Mouse (Mus musculus) limb, embryonic 14.5 days (tissue): ENCODE data around the gene Pltp. TPM values are rescaled to one million over a fixed set of nuclear protein-coding genes. Genes with fewer than 3 reads are reported as not detected.
"Not testable (repeated sequence)": the region's sequence is repeated elsewhere in the genome, so short reads cannot be mapped to it uniquely, and the experiment has no call there.

Source experiments
- ATAC-seq: fragments of 200-750 bp; cut with Nextera tagmentation; 2 replicates; pipeline ENCODE4 v1.8.0; 2017; ENCODE audit warnings: low read depth, moderate number of reproducible peaks, moderate TSS enrichment; ENCODE audit not compliant: low FRiP score
- DNase-seq: peaks from one replicate; pipeline ENCODE4 v3.0.0-alpha.2; 2015; ENCODE audit warnings: low spot score
- H3K27ac ChIP-seq: fragments of 300-500 bp; sonication (generic); replicated peaks from 2 replicates; pipeline ENCODE4 v1.5.1; 2014; ENCODE audit warnings: low read depth, mild to moderate bottlenecking, low read length, moderate library complexity, mixed read lengths
- H3K27me3 ChIP-seq: fragments of 300-500 bp; sonication (generic); 2 replicates; pipeline ENCODE4 v1.6.1; 2014; ENCODE audit warnings: low read length, mixed read lengths; ENCODE audit not compliant: control insufficient read depth, insufficient read depth
- H3K36me3 ChIP-seq: fragments of 300-500 bp; sonication (generic); 2 replicates; pipeline ENCODE4 v1.6.1; 2014; ENCODE audit warnings: mild to moderate bottlenecking, low read length, moderate library complexity, mixed read lengths; ENCODE audit not compliant: control insufficient read depth, insufficient read depth
- H3K4me1 ChIP-seq: fragments of 300-500 bp; sonication (generic); 2 replicates; pipeline ENCODE4 v1.6.1; 2014; ENCODE audit warnings: antibody characterized with exemption, low read length, mixed read lengths; ENCODE audit not compliant: control insufficient read depth, insufficient read depth
- H3K4me2 ChIP-seq: fragments of 300-500 bp; sonication (generic); replicated peaks from 2 replicates; pipeline ENCODE4 v1.6.1; 2014; ENCODE audit warnings: low read depth, mild to moderate bottlenecking, low read length, moderate library complexity; ENCODE audit not compliant: severe bottlenecking
- H3K4me3 ChIP-seq: fragments of 300-500 bp; sonication (generic); replicated peaks from 2 replicates; pipeline ENCODE4 v1.5.1; 2014; ENCODE audit warnings: low read length
- H3K9ac ChIP-seq: fragments of 300-500 bp; sonication (generic); 2 replicates; pipeline ENCODE4 v1.6.1; 2014; ENCODE audit warnings: mild to moderate bottlenecking, low read depth, low read length, moderate library complexity; ENCODE audit not compliant: severe bottlenecking
- H3K9me3 ChIP-seq: fragments of 300-500 bp; sonication (generic); 2 replicates; pipeline ENCODE4 v1.6.1; 2016; ENCODE audit warnings: low read length; ENCODE audit not compliant: control insufficient read depth
- POLR2A ChIP-seq: fragments of 200-500 bp; IDR thresholded peaks from 2 replicates; pipeline ENCODE4 v1.8.0; 2012; ENCODE audit warnings: inconsistent platforms, mild to moderate bottlenecking, moderate library complexity, borderline replicate concordance; ENCODE audit not compliant: insufficient read depth, insufficient read length; ENCODE audit errors: extremely low read depth
- WGBS: fragments of 180-500 bp; shearing (Covaris S2); extraction: QIAGEN DNeasy Blood & Tissue Kit; methylation state at CpG from one replicate; pipeline ENCODE4 v1.1.7; 2014; 5-methylcytosine and 5-hydroxymethylcytosine counted together
- polyA plus RNA-seq, 2 experiments: library from polyadenylated mRNA; depleted of rRNA in 1 of 2; stranded (reverse) in 1 of 2; unstranded in 1 of 2; fragments of >200 nt; fragmentation: Nextera tagmentation in 1 of 2; extraction: Ambion mirVana in 1 of 2; gene quantifications; 2 replicates each; pipeline versions ENCODE4 v1.2.1 to v1.2.3; 2012 to 2014

Pltp gene
- polyA plus RNA-seq, 2 experiments: 45.5 to 56.2 TPM

DNA sequence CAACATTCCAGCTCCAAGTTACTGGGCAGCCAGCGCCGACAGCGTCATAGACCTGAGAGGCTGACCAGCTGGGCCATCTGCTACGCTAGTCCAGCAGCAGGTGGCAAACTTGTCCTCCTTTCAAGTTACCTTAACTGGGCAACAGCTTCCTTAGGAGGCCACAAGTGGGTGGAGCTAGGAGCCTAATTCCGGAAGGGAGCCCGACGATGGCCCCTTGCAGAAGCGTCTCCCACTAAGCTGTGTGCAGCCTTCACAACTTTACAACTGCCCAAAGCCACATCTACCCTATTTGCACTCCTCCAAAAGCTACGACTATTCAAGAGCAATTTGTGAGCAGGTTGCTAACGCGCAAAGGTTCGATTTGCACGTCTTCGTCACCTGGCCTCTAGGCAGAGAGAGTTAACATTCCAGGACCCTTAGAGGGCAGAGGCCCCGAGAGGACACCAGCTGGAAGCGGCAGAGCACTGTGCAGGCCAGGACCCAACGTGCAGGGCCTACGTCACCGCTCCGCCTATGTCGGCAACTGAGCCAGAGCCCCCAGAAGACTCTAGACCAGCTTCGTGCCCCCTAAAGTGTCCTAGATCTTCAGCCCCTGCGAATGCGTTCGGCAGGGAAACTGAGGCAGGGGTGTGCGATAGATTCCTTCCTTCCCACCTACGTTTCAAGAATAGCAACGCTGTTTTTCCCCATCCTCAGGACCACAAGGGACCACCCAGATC is 21.2 kb upstream of the Pltp start:
- Histone ChIP-seq H3K27ac (peak overlapping the region; percentile 99), H3K9me3 (no peaks in the 10 kb centered on the region), H3K4me2 (peak overlapping the region; percentile 90), H3K4me3 (peak overlapping the region; percentile 89), H3K9ac (peak overlapping the region; percentile 100), H3K27me3 (no peaks in the 10 kb centered on the region), H3K36me3 (peaks cover 15% of the 10 kb centered on the region), H3K4me1 (peaks cover 14% of the 10 kb centered on the region)
- 2% methylated on average over 28 of the region's 28 CpGs for WGBS
- TF ChIP-seq POLR2A: no peak
- ATAC-seq: peak; percentile 28
- DNase-seq: peak; percentile 47

DNA sequence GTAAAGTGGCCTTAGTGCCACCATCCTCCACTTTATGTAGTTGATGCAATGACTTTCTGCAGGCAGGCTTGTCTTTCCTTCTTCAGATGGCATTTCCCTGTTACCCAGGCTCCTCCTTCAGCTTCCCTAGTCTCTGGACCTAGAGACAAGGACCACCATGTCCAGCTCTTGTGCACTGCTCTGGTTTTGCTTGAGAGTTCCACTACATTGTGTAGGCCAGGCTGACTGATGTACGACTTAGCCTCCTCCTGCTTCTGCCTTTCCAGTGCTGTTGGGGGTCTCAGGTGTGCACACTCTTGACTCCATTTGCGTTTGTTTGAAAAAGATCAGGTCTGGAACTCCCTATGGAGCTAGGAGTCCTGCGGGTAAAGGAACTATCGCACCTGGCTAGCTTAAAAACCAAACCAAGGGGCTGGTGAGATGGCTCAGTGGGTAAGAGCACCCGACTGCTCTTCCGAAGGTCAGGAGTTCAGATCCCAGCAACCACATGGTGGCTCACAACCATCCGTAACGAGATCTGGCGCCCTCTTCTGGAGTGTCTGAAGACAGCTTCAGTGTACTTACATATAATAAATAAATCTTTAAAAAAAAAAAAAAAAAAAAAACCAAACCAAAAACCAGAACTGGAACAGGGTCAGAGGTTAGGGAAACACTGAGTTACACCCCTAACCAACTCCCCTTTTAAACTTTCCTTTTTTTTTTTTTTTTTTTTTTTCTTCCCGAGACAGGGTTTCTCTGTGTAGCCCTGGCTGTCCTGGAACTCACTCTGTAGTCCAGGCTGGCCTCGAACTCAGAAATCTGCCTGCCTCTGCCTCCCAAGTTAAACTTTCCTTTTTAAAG is 20.1 kb upstream of the Pltp start:
- DNase-seq, H3K27me3 ChIP-seq, ATAC-seq, H3K27ac ChIP-seq, H3K9me3 ChIP-seq, H3K36me3 ChIP-seq, H3K9ac ChIP-seq: not testable (repeated sequence)
- Histone ChIP-seq H3K4me1 (peaks cover 14% of the 10 kb centered on the region), H3K4me2 (peak overlapping the region; percentile 90; the same call in 1 of the 2 replicates), H3K4me3 (0 out of 2 replicates have a peak overlapping the region, but pooled peaks have one; percentile 89)
- whole genome bisulfite sequencing: 77% methylated on average over 11 of the region's 11 CpGs

DNA sequence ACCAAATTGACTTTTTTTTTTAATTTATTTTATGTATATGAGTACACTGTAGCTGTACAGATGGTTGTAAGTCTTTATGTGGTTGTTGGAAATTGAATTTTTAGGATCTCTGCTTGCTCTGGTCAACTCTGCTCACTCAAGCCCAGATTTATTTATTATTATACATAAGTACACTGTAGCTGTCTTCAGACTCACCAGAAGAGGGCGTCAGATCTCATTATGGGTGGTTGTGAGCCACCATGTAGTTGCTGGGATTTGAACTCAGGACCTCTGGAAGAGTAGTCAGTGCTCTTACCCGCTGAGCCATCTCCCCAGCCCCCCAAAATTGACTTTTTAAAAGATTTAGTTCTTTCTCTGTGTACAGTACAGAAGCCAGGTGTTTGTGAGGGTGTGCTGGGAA is 18.1 kb upstream of the Pltp start:
- ATAC-seq, H3K4me3 ChIP-seq, H3K27me3 ChIP-seq, H3K27ac ChIP-seq, H3K4me2 ChIP-seq, DNase-seq, H3K9ac ChIP-seq, H3K36me3 ChIP-seq, H3K9me3 ChIP-seq: not testable (repeated sequence)
- peaks cover 13% of the 10 kb centered on the region for H3K4me1 ChIP-seq
- 51% methylated on average over 2 of the region's 2 CpGs for WGBS

DNA sequence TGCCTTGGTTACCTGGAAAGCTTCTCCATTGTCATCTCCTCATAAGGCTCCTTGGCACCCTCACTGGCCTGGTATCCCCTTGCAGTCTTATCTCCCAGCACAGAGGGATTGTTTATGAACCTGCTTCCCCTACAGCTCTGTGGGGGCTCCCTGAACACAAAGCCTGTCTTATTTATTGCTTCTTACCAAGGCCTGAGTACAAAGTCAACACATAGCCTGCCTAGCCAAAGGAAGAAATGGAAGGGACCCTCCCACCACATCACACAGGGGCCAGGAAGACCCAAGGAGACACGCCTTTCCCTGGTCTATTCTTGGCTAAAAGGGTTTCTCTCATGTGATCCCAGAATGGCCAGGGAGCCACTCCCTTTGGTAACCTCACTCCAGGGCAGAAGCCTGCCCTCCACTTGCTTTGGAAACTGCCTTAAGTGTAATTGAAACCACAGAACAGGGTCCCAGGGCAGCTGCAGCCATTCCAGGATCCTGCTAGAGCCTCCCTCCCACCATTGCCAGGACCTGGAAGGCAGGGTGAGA is 16.8 kb upstream of the Pltp start:
- peak; percentile 23 for DNase-seq

DNA sequence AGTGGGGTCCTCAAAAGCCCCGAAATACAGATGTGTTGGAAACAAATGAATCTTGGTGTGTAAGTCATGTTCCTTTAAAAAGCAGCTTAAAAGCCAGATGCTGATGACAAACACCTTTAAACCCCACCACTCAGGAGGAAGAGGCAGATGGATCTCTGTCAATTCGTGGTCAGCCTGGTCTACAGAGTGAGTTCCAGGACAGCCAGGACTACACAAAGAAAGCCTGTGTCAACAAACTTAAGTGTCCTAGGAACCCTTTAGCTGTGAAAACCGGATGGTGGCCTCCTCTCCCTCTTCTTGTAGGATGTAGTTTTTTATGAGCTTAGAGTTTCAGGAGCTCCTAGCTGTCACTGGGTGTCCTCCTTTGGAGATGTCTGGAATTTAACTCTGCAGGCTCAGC is 16.1 kb upstream of the Pltp start:
- DNase-seq (no peak), ATAC-seq (no peak)
- Histone ChIP-seq H3K27ac (no peak overlapping the region), H3K4me2 (no peak overlapping the region), H3K36me3 (peaks cover 3% of the 10 kb centered on the region; the same call in 1 of the 2 replicates), H3K4me3 (no peak overlapping the region), H3K27me3 (no peaks in the 10 kb centered on the region), H3K9ac (no peak overlapping the region), H3K4me1 (peaks cover 7% of the 10 kb centered on the region; the same call in 1 of the 2 replicates), H3K9me3 (no peaks in the 10 kb centered on the region)
- no peak for TF ChIP-seq POLR2A
- 59% methylated on average over 3 of the region's 3 CpGs for WGBS

More for the DNA sequence above, 16.8 kb upstream of the Pltp start:
- no peaks in the 10 kb centered on the region for H3K9me3 ChIP-seq
- no peak; the same call in 1 of the 2 replicates for ATAC-seq
- H3K4me2 ChIP-seq: no peak overlapping the region
- H3K27me3 ChIP-seq: no peaks in the 10 kb centered on the region
- H3K4me1 ChIP-seq: peaks cover 7% of the 10 kb centered on the region; the same call in 1 of the 2 replicates
- H3K4me3 ChIP-seq: no peak overlapping the region
- no peak overlapping the region for H3K9ac ChIP-seq
- WGBS: 33% methylated on average over 1 of the region's 1 CpGs
- H3K27ac ChIP-seq: peak overlapping the region; percentile 33; the same call in 1 of the 2 replicates
- H3K36me3 ChIP-seq: peaks cover 3% of the 10 kb centered on the region; the same call in 1 of the 2 replicates
- TF ChIP-seq POLR2A: no peak
